8 mouse cellular contexts compared by ENCODE assay signal in genomic region chr2:90745740-90746537, GRCm38 (mm10). TPM values are rescaled to one million over a fixed set of nuclear protein-coding genes. Genes with fewer than 3 reads are reported as not detected.
DNase-seq lines count a peak whose midpoint lies in the region; ATAC-seq and TF ChIP-seq lines count a peak whose summit lies in the region.

No protein-coding gene starts in this region.

- no peaks in the 10 kb centered on the region for H3K9me3 ChIP-seq in hindbrain, embryonic 10.5 days
- H3K9me3 ChIP-seq in lung, postnatal 0 days (ENCODE audit: low read length): no peaks in the 10 kb centered on the region
- no peaks in the 10 kb centered on the region for H3K9me3 ChIP-seq in stomach, postnatal 0 days (ENCODE audit: control insufficient read depth, low read length)

- intact Hi-C loops in left cerebral cortex, adult 2 months (cut with DNase I): loop anchor here (5.0 kb wide), 1 partner anchor 274 kb away; no protein-coding TSS in a partner anchor

- ATAC-seq in lung, postnatal 0 days: peak; percentile 37
- peak; percentile 49 for ATAC-seq in stomach, postnatal 0 days (ENCODE audit: low FRiP score, low TSS enrichment)

- no peak for TF ChIP-seq CTCF in left cerebral cortex, adult 2 months (IDR thresholded peaks at IDR 0.05)
- no peak for TF ChIP-seq CTCF in lung, postnatal 0 days (IDR thresholded peaks at IDR 0.05)
- no peak for TF ChIP-seq CTCF in stomach, postnatal 0 days (IDR thresholded peaks at IDR 0.05; ENCODE audit: low read depth)

- H3K4me1 ChIP-seq in hindbrain, embryonic 10.5 days (replicated peaks): peaks cover 21% of the 10 kb centered on the region
- peaks cover 8% of the 10 kb centered on the region; the same call in 1 of the 2 replicates for H3K4me1 ChIP-seq in lung, postnatal 0 days (ENCODE audit: insufficient read depth, low read depth, low read length)
- H3K4me1 ChIP-seq in stomach, postnatal 0 days (replicated peaks; ENCODE audit: control insufficient read depth, insufficient read depth): peaks cover 4% of the 10 kb centered on the region; the same call in 1 of the 2 replicates

- under 1% methylated on average over 54 of the region's 54 CpGs for WGBS in hindbrain, embryonic 10.5 days
- WGBS in lung, postnatal 0 days: under 1% methylated on average over 53 of the region's 54 CpGs
- WGBS in stomach, postnatal 0 days: under 1% methylated on average over 54 of the region's 54 CpGs

- peak overlapping the region; percentile 85 for H3K4me3 ChIP-seq in left cerebral cortex, adult 2 months
- peak overlapping the region; percentile 93 for H3K4me3 ChIP-seq in hindbrain, embryonic 10.5 days
- peak overlapping the region; percentile 96 for H3K4me3 ChIP-seq in lung, postnatal 0 days (ENCODE audit: low read depth, low read length)
- peak overlapping the region; percentile 92 for H3K4me3 ChIP-seq in stomach, postnatal 0 days (ENCODE audit: low read depth, low read length)

- DNase-seq in left cerebral cortex, adult 2 months (ENCODE audit: extremely low spot score in 1 of 2, low spot score in 2 of 2): peak in 1 of 2 experiments; percentile 51
- DNase-seq in left cerebral cortex, adult 11 months (ENCODE audit: low spot score): no peak
- peak; percentile 38 for DNase-seq in MN1 (ENCODE audit: low spot score)
- peak; percentile 39 for DNase-seq in c-Kit-positive CD71-positive TER-119-positive erythroid progenitor cells, embryonic 14.5 days (ENCODE audit: low spot score)
- no peak for DNase-seq in hindbrain, embryonic 10.5 days (ENCODE audit: low spot score)
- DNase-seq in lung, postnatal 0 days (ENCODE audit: low spot score): peak; percentile 54
- DNase-seq in stomach, postnatal 0 days (ENCODE audit: low spot score): no peak
- no peak for DNase-seq in left cerebral cortex, adult 8-10 months (ENCODE audit: low spot score in 2 of 2)

- no peaks in the 10 kb centered on the region for H3K27me3 ChIP-seq in hindbrain, embryonic 10.5 days (ENCODE audit: insufficient read depth, poor library complexity, severe bottlenecking)
- H3K27me3 ChIP-seq in lung, postnatal 0 days (replicated peaks; ENCODE audit: insufficient read depth, low read length): no peaks in the 10 kb centered on the region
- no peaks in the 10 kb centered on the region for H3K27me3 ChIP-seq in stomach, postnatal 0 days (ENCODE audit: control insufficient read depth, insufficient read depth, low read length)

- no peak for TF ChIP-seq EP300 in lung, postnatal 0 days (IDR thresholded peaks at IDR 0.05)
- no peak for TF ChIP-seq EP300 in stomach, postnatal 0 days (optimal IDR thresholded peaks at IDR 0.05)

- peak overlapping the region; percentile 63 for H3K4me2 ChIP-seq in lung, postnatal 0 days (replicated peaks; ENCODE audit: low read depth, low read length)
- peak overlapping the region; percentile 68 for H3K4me2 ChIP-seq in stomach, postnatal 0 days (replicated peaks; ENCODE audit: low read depth)

- H3K27ac ChIP-seq in left cerebral cortex, adult 2 months: peak overlapping the region; percentile 95
- H3K27ac ChIP-seq in hindbrain, embryonic 10.5 days: peak overlapping the region; percentile 99
- peak overlapping the region; percentile 97 for H3K27ac ChIP-seq in lung, postnatal 0 days (ENCODE audit: low read length)
- peak overlapping the region; percentile 99 for H3K27ac ChIP-seq in stomach, postnatal 0 days (replicated peaks)

- peak overlapping the region; percentile 95 for H3K9ac ChIP-seq in lung, postnatal 0 days (replicated peaks; ENCODE audit: low read depth)
- peak overlapping the region; percentile 97 for H3K9ac ChIP-seq in stomach, postnatal 0 days (ENCODE audit: low read length)

- peaks cover 43% of the 10 kb centered on the region for H3K36me3 ChIP-seq in hindbrain, embryonic 10.5 days
- H3K36me3 ChIP-seq in lung, postnatal 0 days (ENCODE audit: insufficient read depth, low read length): no peaks in the 10 kb centered on the region
- H3K36me3 ChIP-seq in stomach, postnatal 0 days (ENCODE audit: control insufficient read depth, insufficient read depth, low read length): peaks cover 2% of the 10 kb centered on the region; the same call in 1 of the 2 replicates

RNA-seq across cellular contexts. Expression of gene Fnbp4, which starts 0.8 kb away (rescaled TPM):
- total RNA-seq in left cerebral cortex, adult 2 months (2021): 10 to 100 TPM; 63.1 to 72.4 TPM
- polyA plus RNA-seq in hindbrain, embryonic 10.5 days (2016; fragmentation: Nextera tagmentation; extraction: Ambion mirVana): 107 and 119 TPM in 2 replicates
- 35.6 and 36.0 TPM in 2 replicates for polyA plus RNA-seq in lung, postnatal 0 days (2015; fragmentation: Nextera tagmentation; extraction: Ambion mirVana)
- 26.3 and 31.0 TPM in 2 replicates for polyA plus RNA-seq in stomach, postnatal 0 days (2015; fragmentation: Nextera tagmentation; extraction: Ambion mirVana)
- total RNA-seq in left cerebral cortex, adult 8-10 months (2022): 10 to 100 TPM; 51.0 to 66.7 (median 59.2) TPM

RNA-seq across cellular contexts. Expression of gene Agbl2, which starts 36.6 kb away (rescaled TPM):
- under 1 TPM; 0.38 to 0.72 TPM for total RNA-seq in left cerebral cortex, adult 2 months (2021)
- 1.1 and 1.5 TPM in 2 replicates for polyA plus RNA-seq in hindbrain, embryonic 10.5 days (2016; fragmentation: Nextera tagmentation; extraction: Ambion mirVana)
- polyA plus RNA-seq in lung, postnatal 0 days (2015; fragmentation: Nextera tagmentation; extraction: Ambion mirVana): 2.7 and 3.1 TPM in 2 replicates
- polyA plus RNA-seq in stomach, postnatal 0 days (2015; fragmentation: Nextera tagmentation; extraction: Ambion mirVana): 0.28 and 0.35 TPM in 2 replicates
- total RNA-seq in left cerebral cortex, adult 8-10 months (2022): 1 to 10 TPM in 3 of 4 experiments, under 1 TPM in 1; 0.75 to 1.5 (median 1.2) TPM

Comparison
In these comparisons a context has a peak if more than half of its experiments do, and no peak if none do; other contexts are left out.
1. DNase-seq: peak in MN1 (single experiment), c-Kit-positive CD71-positive TER-119-positive erythroid progenitor cells, embryonic 14.5 days (single experiment) and lung, postnatal 0 days (single experiment); none in left cerebral cortex, adult 11 months (single experiment), hindbrain, embryonic 10.5 days (single experiment), stomach, postnatal 0 days (single experiment) and left cerebral cortex, adult 8-10 months (0 of 2).
2. Peak in every context shown above with its lines, with median percentiles within 50 percentile points of each other: H3K27ac ChIP-seq and H3K4me3 ChIP-seq.